Mouse (Mus musculus) T-cell, adult 2 months (primary cell): ENCODE results near the gene Sdk2.

Experiments
- DNase-seq: peaks from one replicate; pipeline ENCODE4 v3.0.0; 2022; ENCODE audit warnings: low spot score

The Sdk2 gene

GRCm38 (mm10) chr11:113928831-113929230, 138.0 kb downstream of the Sdk2 start:
- DNase-seq = no peak

DNA sequence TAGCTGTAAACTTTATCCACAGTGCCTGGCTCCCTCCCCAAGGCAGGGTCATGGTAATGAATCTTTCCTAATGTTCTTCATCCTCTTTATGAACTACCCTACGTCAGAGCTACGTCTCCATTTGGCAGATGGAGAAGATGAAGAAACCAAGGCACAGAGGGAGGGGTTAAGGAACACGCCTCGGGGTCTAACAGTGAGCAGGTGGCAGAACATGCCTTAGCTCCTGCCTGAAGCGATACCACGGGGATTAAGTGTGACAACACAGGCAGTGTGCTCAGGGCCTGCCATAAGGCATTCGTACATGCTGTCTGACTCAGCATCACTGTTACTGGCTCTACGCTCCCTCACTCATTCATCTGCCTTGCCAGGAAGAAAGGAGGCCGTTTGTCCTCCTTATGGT, 138.6 kb downstream of the Sdk2 start:
- no peak for DNase-seq

DNA sequence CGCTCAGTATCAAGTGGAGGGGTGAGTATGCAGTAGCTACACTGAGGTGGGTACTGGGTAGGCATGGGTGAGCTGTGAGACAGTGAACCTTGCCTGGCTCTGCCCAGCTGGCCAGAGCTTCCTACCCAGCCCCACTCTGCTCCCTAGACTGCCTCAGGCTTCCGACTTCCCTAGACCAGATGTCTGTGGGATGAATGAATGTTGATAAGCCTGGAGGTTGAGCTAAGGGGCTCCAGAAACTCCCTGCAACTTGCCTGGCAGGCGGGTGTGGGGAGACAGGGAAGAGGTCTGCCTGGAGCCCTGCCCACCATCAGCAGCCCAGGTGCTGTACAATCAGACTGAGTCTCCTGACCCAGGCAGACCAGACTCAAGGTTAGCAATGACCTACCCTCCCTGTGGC, 139.0 kb downstream of the Sdk2 start:
- DNase-seq = no peak

GRCm38 (mm10) chr11:113927231-113927630, 139.6 kb downstream of the Sdk2 start:
- DNase-seq = no peak

GRCm38 (mm10) chr11:113923137-113923536, 143.7 kb downstream of the Sdk2 start:
- DNase-seq = no peak

- no peak for DNase-seq
Measured at GRCm38 (mm10) chr11:113903131-113903860, 163.6 kb downstream of the Sdk2 start.

DNA sequence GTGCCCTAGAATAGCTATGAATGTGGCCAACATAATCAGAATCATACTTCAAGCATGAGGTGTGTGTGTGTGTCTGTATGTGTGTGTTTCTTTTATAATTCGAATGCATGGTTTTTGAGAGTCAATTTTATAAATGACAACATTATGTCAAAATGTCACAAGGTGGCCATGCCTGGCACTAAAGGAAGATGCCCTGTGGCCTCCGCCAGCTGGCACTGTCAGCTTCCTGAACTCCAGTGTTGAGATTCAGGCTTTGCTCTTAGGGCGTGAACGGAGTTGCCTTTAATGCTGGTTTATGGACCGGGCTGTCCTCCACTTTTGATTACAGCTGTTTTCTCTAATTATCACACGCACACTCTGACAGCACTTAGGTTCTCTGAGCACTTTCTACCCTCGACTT, 164.9 kb downstream of the Sdk2 start:
- DNase-seq = no peak

DNA sequence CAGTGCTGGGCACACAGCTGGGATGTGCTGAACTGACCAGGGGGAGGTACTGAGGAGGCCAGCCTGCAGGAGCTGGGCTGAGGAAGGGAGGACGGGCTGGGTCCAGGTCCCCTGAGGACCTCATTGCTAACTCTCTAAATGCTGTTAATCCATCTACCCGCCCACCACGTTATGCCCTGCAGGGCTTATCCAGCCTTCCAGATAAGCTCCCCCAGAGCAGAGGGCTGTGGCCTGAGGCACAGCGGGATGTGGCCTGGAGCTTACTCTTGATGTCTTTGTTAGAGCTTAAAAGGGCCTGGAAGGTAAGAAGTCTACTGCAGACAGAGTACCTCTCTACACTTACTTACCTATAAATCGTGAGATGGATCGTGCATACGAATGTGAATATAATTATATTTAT, 168.2 kb downstream of the Sdk2 start:
- no peak for DNase-seq

DNA sequence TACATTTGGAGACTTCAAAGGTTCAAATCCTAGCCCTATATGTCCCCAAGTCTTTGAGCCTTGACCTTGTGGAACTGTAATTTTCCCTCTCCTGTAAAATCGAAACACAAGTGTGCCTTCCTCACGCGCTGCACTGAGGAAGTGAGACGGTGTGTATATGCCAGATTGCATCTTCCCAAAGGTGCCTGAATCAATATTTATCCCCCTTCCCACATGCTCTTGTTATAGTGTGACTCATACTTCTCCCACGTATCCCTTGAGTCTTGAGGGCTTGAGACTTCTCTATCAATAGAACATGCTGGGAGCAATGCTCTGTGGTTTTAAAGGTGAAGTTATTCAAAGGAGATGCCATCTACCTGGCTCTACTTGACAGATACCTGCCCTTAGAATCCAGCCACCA, 170.8 kb downstream of the Sdk2 start:
- DNase-seq = no peak

DNA sequence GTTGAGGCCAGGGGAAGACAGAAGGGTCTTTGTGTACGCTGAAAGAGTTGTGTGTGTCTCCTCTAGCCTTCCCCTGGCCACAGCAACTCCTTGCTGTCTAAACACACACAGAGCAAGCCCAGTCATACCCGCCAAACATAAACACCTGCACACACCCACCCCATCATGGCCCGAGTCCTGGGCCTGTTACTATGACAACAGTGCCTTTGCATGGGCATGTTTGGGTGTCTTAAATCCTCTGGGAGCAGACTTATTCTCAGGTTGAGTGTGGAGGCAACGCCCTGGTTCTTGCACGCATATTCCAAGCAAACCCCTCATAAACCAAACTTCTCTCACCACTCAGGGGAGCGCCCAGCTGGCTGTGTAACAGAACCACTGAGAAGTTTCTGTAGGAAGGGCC, 173.9 kb downstream of the Sdk2 start:
- no peak for DNase-seq

DNA sequence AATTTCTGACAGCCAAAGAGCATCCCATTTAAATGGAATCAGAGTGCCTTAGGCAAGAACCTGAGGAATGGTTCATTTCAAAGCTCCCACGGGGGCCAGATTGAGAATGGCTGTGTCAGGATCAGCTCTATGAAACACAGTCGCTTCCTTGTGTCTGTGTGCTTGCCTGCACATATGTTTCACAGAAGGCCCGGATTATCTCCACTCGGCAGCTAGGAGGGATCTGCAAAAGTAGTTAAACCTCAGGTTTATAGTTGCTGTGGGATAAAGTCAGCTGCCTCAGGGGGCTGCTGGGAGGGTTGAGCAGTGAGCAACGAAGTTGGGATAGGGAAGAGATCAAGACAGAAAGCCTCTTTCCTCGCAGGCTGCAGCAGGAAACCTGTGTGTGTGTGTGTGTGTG, 174.8 kb downstream of the Sdk2 start:
- DNase-seq = no peak

- DNase-seq = no peak
Measured at GRCm38 (mm10) chr11:113888156-113888750, 178.6 kb downstream of the Sdk2 start.

DNA sequence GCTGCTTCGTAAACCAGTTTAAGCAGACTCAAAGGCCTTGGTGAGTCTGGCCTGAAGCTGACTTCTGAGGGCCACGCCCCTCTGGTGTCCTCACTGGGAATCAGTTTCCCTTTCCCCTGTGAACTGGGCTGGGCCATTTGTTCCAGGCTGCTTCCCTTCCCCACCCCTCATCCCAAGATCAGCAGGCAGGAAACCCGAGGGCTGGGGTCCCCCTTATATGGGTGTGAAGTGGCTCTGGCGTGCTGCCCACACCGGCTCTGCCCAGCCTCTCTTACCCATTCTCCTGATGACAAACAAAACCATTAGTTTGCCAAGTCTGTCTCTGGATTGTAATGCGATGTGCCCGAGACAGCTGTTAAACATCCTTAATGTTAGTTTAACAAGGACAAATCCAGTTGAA, 180.5 kb downstream of the Sdk2 start:
- no peak for DNase-seq

GRCm38 (mm10) chr11:113884962-113885361, 181.9 kb downstream of the Sdk2 start:
- DNase-seq = no peak

- DNase-seq = no peak
Measured at GRCm38 (mm10) chr11:113883031-113883430, 183.8 kb downstream of the Sdk2 start.

GRCm38 (mm10) chr11:113881864-113882263, 185.0 kb downstream of the Sdk2 start:
- DNase-seq = no peak

DNA sequence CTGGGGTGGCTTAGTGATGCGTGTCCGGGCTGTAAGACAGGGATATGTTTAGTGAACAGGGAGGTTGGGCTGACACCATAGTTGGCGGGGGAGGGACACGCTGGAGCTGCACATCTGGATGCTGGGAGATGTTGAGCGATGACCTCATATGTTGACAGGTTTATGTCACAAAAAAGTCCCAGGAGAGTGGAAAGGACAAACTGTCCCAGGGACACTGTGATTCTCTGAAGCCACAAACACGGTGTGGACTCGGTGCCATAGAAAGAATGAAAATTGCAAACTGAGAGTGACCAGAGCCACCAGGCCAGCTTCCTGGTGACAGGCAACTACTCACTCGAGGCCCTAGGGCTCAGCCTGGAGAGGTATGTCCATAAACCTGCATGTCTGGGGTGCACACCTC, 199.8 kb downstream of the Sdk2 start:
- DNase-seq = no peak

DNA sequence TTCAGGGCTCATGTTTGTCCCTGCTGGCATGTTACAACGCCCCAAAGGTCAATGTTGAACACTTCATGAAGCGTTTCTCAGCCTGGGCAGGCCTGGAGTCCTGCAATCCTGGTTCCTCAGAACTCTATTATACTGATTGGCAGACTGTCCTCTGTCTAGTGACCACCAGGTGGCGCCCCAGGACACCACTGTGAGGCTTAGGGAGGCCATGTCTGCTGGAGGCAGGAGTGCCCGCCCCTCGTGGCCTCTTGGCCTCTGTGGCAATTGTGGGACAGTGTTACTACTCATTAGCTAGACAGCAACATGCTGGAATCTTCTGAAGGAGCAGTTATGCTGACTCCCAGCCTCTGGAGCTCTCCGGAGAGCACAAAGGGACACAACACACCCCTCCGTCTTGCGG, 201.2 kb downstream of the Sdk2 start:
- DNase-seq = peak; percentile 32

GRCm38 (mm10) chr11:113863408-113863807, 203.4 kb downstream of the Sdk2 start:
- no peak for DNase-seq

- DNase-seq = no peak
Measured at GRCm38 (mm10) chr11:113855661-113856060, 211.2 kb downstream of the Sdk2 start.

- no peak for DNase-seq
Measured at GRCm38 (mm10) chr11:113851750-113852149, 215.1 kb downstream of the Sdk2 start.

DNA sequence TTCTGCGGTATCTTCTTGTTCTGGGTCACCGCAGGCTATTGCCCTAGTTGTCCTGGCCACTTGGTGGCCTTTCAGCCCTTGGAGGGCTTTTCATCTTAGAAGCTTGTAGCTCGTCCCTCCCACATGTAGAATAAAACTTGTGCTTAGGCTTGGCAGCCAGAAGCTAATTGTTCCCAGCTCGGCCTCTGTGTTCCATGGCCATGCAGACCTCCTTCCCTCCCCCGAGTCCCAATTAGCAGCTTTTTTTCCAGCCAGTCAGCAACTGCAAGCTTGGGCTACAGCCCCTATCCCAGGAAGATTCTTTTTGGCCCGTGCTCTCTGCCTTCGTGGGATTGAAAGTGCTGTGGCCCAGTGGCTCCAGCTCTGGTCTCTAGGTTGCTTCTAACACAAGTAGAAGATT, 217.5 kb downstream of the Sdk2 start:
- DNase-seq = no peak

DNA sequence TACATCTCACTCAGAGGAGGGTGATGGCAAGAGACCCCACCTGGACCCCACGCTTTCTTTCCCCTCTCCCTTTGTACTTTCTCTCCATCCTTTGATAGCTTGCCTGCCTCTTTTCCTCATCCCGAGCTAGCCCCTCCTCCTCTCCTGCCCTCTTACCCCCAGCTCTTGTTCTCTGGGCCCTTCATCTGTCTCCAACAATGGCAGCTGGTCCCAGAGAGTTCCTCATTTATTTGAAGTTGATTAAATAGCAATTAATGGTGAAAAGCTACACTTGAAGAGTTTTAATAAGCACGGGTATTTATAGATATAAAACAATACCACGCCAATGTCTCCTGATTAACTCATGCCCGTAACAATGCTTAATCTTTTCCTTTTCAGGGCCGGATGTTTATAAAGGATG, 222.9 kb downstream of the Sdk2 start:
- no peak for DNase-seq

DNA sequence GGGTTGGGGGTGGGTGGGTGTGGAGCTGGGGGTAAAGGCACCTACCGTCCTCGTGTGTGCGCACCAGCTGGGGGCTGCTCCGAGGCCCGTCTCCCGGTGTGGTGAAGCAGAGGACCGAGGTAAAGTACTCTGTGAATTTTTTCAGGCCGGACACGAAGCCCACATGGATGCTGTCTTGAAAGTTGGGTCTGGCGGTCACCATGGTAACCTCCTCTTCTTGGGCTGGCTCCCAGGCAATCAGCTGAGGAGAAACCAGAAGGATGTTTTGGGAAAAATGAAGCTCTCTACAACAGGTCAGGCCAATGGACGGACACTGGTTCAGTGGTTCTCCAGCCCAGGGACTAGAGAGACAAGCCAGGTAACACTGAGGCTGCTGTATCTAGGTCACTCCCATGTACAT, 224.0 kb downstream of the Sdk2 start:
- DNase-seq = no peak
